Mouse (Mus musculus) limb, embryonic 14.5 days (tissue): ENCODE measurements around the gene Mdc1. TPM values are rescaled to one million over a fixed set of nuclear protein-coding genes. Genes with fewer than 3 reads are reported as not detected.

Experiments used
- ATAC-seq: fragments of 200-750 bp; cut with Nextera tagmentation; 2 replicates; pipeline ENCODE4 v1.8.0; 2017; ENCODE audit warnings: low read depth, moderate number of reproducible peaks, moderate TSS enrichment; ENCODE audit not compliant: low FRiP score
- DNase-seq: peaks from one replicate; pipeline ENCODE4 v3.0.0-alpha.2; 2015; ENCODE audit warnings: low spot score
- H3K27ac ChIP-seq: fragments of 300-500 bp; sonication (generic); replicated peaks from 2 replicates; pipeline ENCODE4 v1.5.1; 2014; ENCODE audit warnings: low read depth, mild to moderate bottlenecking, low read length, moderate library complexity, mixed read lengths
- H3K27me3 ChIP-seq: fragments of 300-500 bp; sonication (generic); 2 replicates; pipeline ENCODE4 v1.6.1; 2014; ENCODE audit warnings: low read length, mixed read lengths; ENCODE audit not compliant: control insufficient read depth, insufficient read depth
- H3K36me3 ChIP-seq: fragments of 300-500 bp; sonication (generic); 2 replicates; pipeline ENCODE4 v1.6.1; 2014; ENCODE audit warnings: mild to moderate bottlenecking, low read length, moderate library complexity, mixed read lengths; ENCODE audit not compliant: control insufficient read depth, insufficient read depth
- H3K4me1 ChIP-seq: fragments of 300-500 bp; sonication (generic); 2 replicates; pipeline ENCODE4 v1.6.1; 2014; ENCODE audit warnings: antibody characterized with exemption, low read length, mixed read lengths; ENCODE audit not compliant: control insufficient read depth, insufficient read depth
- H3K4me2 ChIP-seq: fragments of 300-500 bp; sonication (generic); replicated peaks from 2 replicates; pipeline ENCODE4 v1.6.1; 2014; ENCODE audit warnings: low read depth, mild to moderate bottlenecking, low read length, moderate library complexity; ENCODE audit not compliant: severe bottlenecking
- H3K4me3 ChIP-seq: fragments of 300-500 bp; sonication (generic); replicated peaks from 2 replicates; pipeline ENCODE4 v1.5.1; 2014; ENCODE audit warnings: low read length
- H3K9ac ChIP-seq: fragments of 300-500 bp; sonication (generic); 2 replicates; pipeline ENCODE4 v1.6.1; 2014; ENCODE audit warnings: mild to moderate bottlenecking, low read depth, low read length, moderate library complexity; ENCODE audit not compliant: severe bottlenecking
- H3K9me3 ChIP-seq: fragments of 300-500 bp; sonication (generic); 2 replicates; pipeline ENCODE4 v1.6.1; 2016; ENCODE audit warnings: low read length; ENCODE audit not compliant: control insufficient read depth
- POLR2A ChIP-seq: fragments of 200-500 bp; IDR thresholded peaks from 2 replicates; pipeline ENCODE4 v1.8.0; 2012; ENCODE audit warnings: inconsistent platforms, mild to moderate bottlenecking, moderate library complexity, borderline replicate concordance; ENCODE audit not compliant: insufficient read depth, insufficient read length; ENCODE audit errors: extremely low read depth
- WGBS: fragments of 180-500 bp; shearing (Covaris S2); extraction: QIAGEN DNeasy Blood & Tissue Kit; methylation state at CpG from one replicate; pipeline ENCODE4 v1.1.7; 2014; 5-methylcytosine and 5-hydroxymethylcytosine counted together
- polyA plus RNA-seq, 2 experiments: library from polyadenylated mRNA; depleted of rRNA in 1 of 2; stranded (reverse) in 1 of 2; unstranded in 1 of 2; fragments of >200 nt; fragmentation: Nextera tagmentation in 1 of 2; extraction: Ambion mirVana in 1 of 2; gene quantifications; 2 replicates each; pipeline versions ENCODE4 v1.2.1 to v1.2.3; 2012 to 2014

The Mdc1 gene
- polyA plus RNA-seq, 2 experiments, result 12.2 to 28.8 TPM

GRCm38 (mm10) chr17:35874721-35875120 is 33.4 kb downstream of the Mdc1 start:
- Histone ChIP-seq H3K36me3 (peaks cover 36% of the 10 kb centered on the region), H3K4me2 (no peak overlapping the region), H3K9me3 (no peaks in the 10 kb centered on the region), H3K27ac (no peak overlapping the region), H3K4me1 (peaks cover 12% of the 10 kb centered on the region), H3K4me3 (no peak overlapping the region), H3K27me3 (no peaks in the 10 kb centered on the region), H3K9ac (no peak overlapping the region)
- ATAC-seq, result no peak
- DNase-seq, result no peak
- WGBS, result 90% methylated on average over 6 of the region's 6 CpGs
- TF ChIP-seq POLR2A, result no peak

GRCm38 (mm10) chr17:35879245-35880057 is 38.1 kb downstream of the Mdc1 start, which contains the start of gene Dhx16:
Dhx16 (plus strand) TSS chr17:35879819.
- Histone ChIP-seq H3K27me3 (no peaks in the 10 kb centered on the region), H3K36me3 (peaks cover 56% of the 10 kb centered on the region), H3K4me2 (peak within 1 kb of the TSS; percentile 79), H3K9me3 (no peaks in the 10 kb centered on the region), H3K9ac (peak within 1 kb of the TSS; percentile 77), H3K27ac (peak within 1 kb of the TSS; percentile 43; the same call in 1 of the 2 replicates), H3K4me3 (peak within 1 kb of the TSS; percentile 93), H3K4me1 (peaks cover 4% of the 10 kb centered on the region)
- 10% methylated on average over 35 of the region's 66 CpGs for WGBS
- ATAC-seq (peak; percentile 93), DNase-seq (peak; percentile 96)
- TF ChIP-seq POLR2A, result no peak

DNA sequence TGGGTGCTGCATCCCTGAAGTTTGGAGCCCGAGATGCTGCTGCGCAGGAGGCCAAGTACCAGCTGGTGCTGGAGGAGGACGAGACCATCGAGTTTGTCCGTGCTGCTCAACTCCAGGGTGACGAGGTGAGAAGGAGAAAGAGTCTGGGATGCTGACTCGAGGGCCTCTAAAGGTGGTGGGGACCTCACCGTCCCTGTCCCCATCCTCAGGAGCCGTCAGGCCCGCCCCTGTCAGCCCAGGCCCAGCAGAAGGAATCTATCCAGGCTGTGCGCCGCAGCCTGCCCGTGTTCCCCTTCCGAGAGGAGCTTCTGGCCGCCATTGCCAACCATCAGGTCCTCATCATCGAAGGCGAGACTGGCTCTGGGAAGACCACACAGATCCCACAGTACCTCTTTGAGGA is 41.6 kb downstream of the Mdc1 start:
- ATAC-seq, result no peak
- TF ChIP-seq POLR2A, result no peak
- Histone ChIP-seq H3K9ac (no peak overlapping the region), H3K9me3 (no peaks in the 10 kb centered on the region), H3K27me3 (no peaks in the 10 kb centered on the region), H3K36me3 (peaks cover 62% of the 10 kb centered on the region), H3K4me3 (no peak overlapping the region), H3K4me1 (peaks cover 4% of the 10 kb centered on the region), H3K4me2 (no peak overlapping the region), H3K27ac (no peak overlapping the region)
- no peak for DNase-seq
- WGBS, result 92% methylated on average over 17 of the region's 17 CpGs

DNA sequence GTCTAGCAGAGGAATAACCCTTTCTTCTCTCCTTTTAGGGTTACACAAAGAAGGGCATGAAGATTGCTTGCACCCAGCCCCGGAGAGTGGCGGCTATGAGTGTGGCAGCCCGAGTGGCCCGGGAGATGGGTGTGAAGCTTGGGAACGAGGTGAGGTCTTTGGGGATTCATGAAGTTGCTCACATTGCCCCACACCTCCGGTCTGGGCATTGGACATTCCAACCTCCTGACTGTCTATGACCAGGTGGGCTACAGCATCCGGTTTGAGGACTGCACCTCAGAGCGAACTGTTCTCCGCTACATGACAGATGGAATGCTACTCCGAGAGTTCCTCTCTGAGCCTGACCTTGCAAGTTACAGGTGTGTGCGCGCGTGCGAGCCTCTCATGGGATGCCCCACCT is 42.5 kb downstream of the Mdc1 start:
- Histone ChIP-seq H3K27me3 (no peaks in the 10 kb centered on the region), H3K27ac (no peak overlapping the region), H3K36me3 (peaks cover 70% of the 10 kb centered on the region)

DNA sequence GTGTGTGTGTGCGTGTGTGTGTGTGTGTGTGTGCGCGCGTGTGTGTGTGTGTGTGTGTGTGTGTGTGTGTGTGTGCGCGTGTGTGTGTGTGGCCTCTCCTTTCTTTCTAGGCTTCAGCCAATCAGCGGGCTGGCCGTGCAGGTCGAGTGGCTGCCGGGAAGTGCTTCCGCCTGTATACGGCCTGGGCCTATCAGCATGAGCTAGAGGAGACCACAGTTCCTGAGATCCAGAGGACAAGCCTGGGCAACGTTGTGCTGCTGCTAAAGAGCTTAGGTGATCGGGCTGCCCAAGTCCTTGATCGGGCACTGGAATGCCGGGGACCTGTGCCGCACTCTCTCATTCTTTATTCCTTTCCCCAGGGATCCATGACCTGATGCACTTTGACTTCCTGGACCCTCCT is 46.4 kb downstream of the Mdc1 start:
- no peak for DNase-seq
- Histone ChIP-seq H3K4me3 (no peak overlapping the region), H3K36me3 (peaks cover 88% of the 10 kb centered on the region), H3K27me3 (no peaks in the 10 kb centered on the region), H3K4me1 (no peaks in the 10 kb centered on the region), H3K27ac (no peak overlapping the region), H3K9ac (no peak overlapping the region), H3K9me3 (no peaks in the 10 kb centered on the region), H3K4me2 (no peak overlapping the region)
- TF ChIP-seq POLR2A, result no peak
- WGBS, result 81% methylated on average over 15 of the region's 17 CpGs
- ATAC-seq, result no peak

More for the DNA sequence above, 42.5 kb downstream of the Mdc1 start:
- WGBS, result 95% methylated on average over 14 of the region's 14 CpGs
- Histone ChIP-seq H3K4me2 (no peak overlapping the region), H3K4me3 (no peak overlapping the region), H3K9ac (no peak overlapping the region), H3K4me1 (peaks cover 4% of the 10 kb centered on the region), H3K9me3 (no peaks in the 10 kb centered on the region)
- TF ChIP-seq POLR2A, result no peak
- ATAC-seq (no peak), DNase-seq (no peak)
